Mouse (Mus musculus) cortical plate, adult 2 months (tissue): ENCODE data around the gene Gm6899. TPM values are rescaled to one million over a fixed set of nuclear protein-coding genes. Genes with fewer than 3 reads are reported as not detected.

Experiments used
- H3K27ac ChIP-seq: fragments of 200-500 bp; 2 replicates; pipeline ENCODE4 v1.5.1; 2012; ENCODE audit warnings: low read length, control low read depth, inconsistent platforms; ENCODE audit not compliant: insufficient read depth
- H3K4me1 ChIP-seq: fragments of 200-500 bp; 2 replicates; pipeline ENCODE4 v1.6.1; 2011; ENCODE audit warnings: low read length; ENCODE audit not compliant: control insufficient read depth, insufficient read depth
- H3K4me3 ChIP-seq: fragments of 200-500 bp; 2 replicates; pipeline ENCODE4 v1.5.1; 2011; ENCODE audit warnings: mild to moderate bottlenecking, low read length, control low read depth; ENCODE audit not compliant: insufficient read depth
- CTCF ChIP-seq: fragments of 200-500 bp; IDR thresholded peaks from 2 replicates; pipeline ENCODE4 v1.5.1; 2011; ENCODE audit warnings: mild to moderate bottlenecking, control low read depth, low read length; ENCODE audit not compliant: insufficient read depth; ENCODE audit errors: extremely low read depth
- POLR2A ChIP-seq: fragments of 200-500 bp; IDR thresholded peaks from 2 replicates; pipeline ENCODE4 v1.6.1; 2011; ENCODE audit warnings: mild to moderate bottlenecking, low read length, control low read depth; ENCODE audit not compliant: insufficient read depth; ENCODE audit errors: extremely low read depth
- polyA plus RNA-seq: library from polyadenylated mRNA; depleted of rRNA; stranded (reverse); fragments of >200 nt; gene quantifications from 2 replicates; pipeline ENCODE4 v1.2.3, GENCODE M21; 2012; rRNA removed

Gm6899 gene
- polyA plus RNA-seq, result not detected in 2 replicates

GRCm38 (mm10) chr11:26593061-26594059, at the start of gene Gm6899, which contains the start of gene Vrk2:
Gm6899 (plus strand) TSS chr11:26593241.
Vrk2 (minus strand) TSS chr11:26593999.
- TF ChIP-seq POLR2A (no peak), CTCF (no peak)
- Histone ChIP-seq H3K4me1 (peaks cover 1% of the 10 kb centered on the region; the same call in 1 of the 2 replicates), H3K4me3 (peak within 1 kb of the TSS; percentile 41), H3K27ac (peak within 1 kb of the TSS; percentile 84)

GRCm38 (mm10) chr11:26551551-26551950, 41.5 kb upstream of the Gm6899 start:
- Histone ChIP-seq H3K27ac (no peak overlapping the region), H3K4me3 (no peak overlapping the region), H3K4me1 (no peaks in the 10 kb centered on the region)
- TF ChIP-seq CTCF, result no peak
- no peak for TF ChIP-seq POLR2A

- Histone ChIP-seq H3K4me3 (no peak overlapping the region), H3K27ac (no peak overlapping the region), H3K4me1 (peaks cover 3% of the 10 kb centered on the region)
- TF ChIP-seq CTCF (no peak), POLR2A (no peak)
These were observed 7.4 kb upstream of the Gm6899 start for GRCm38 (mm10) chr11:26585409-26586366.

GRCm38 (mm10) chr11:26586367-26587183, 6.5 kb upstream of the Gm6899 start:
- H3K4me3 ChIP-seq, result no peak overlapping the region
- H3K4me1 ChIP-seq, result peaks cover 3% of the 10 kb centered on the region
- no peak overlapping the region for H3K27ac ChIP-seq
- TF ChIP-seq CTCF (no peak), POLR2A (no peak)

- no peak overlapping the region for H3K4me3 ChIP-seq
- H3K4me1 ChIP-seq, result peaks cover 3% of the 10 kb centered on the region
- TF ChIP-seq POLR2A, result no peak
- no peak for TF ChIP-seq CTCF
- H3K27ac ChIP-seq, result no peak overlapping the region
These were observed 5.9 kb upstream of the Gm6899 start for GRCm38 (mm10) chr11:26587184-26587524.

- Histone ChIP-seq H3K27ac (no peak overlapping the region), H3K4me3 (peak overlapping the region; percentile 41; the same call in 1 of the 2 replicates), H3K4me1 (peaks cover 1% of the 10 kb centered on the region; the same call in 1 of the 2 replicates)
- TF ChIP-seq CTCF (no peak), POLR2A (no peak)
These were observed 517 bp upstream of the Gm6899 start for GRCm38 (mm10) chr11:26592395-26593053.

GRCm38 (mm10) chr11:26594487-26594886, 1.4 kb downstream of the Gm6899 start:
- Histone ChIP-seq H3K4me1 (peaks cover 1% of the 10 kb centered on the region; the same call in 1 of the 2 replicates), H3K4me3 (no peak overlapping the region), H3K27ac (no peak overlapping the region)
- TF ChIP-seq CTCF, result no peak
- no peak for TF ChIP-seq POLR2A

- H3K27ac ChIP-seq, result no peak overlapping the region
- TF ChIP-seq CTCF, result no peak
- TF ChIP-seq POLR2A, result no peak
- H3K4me1 ChIP-seq, result peaks cover 1% of the 10 kb centered on the region; the same call in 1 of the 2 replicates
- H3K4me3 ChIP-seq, result no peak overlapping the region
These were observed 3.1 kb downstream of the Gm6899 start for GRCm38 (mm10) chr11:26596186-26596585.
